Mouse (Mus musculus) lung, postnatal 0 days (tissue): ENCODE measurements around the gene Lrrc4c.

ENCODE experiments used
- CTCF ChIP-seq: IDR thresholded peaks from 2 replicates; pipeline ENCODE4 v1.5.1; 2016; ENCODE audit warnings: antibody characterized with exemption, mild to moderate bottlenecking
- EP300 ChIP-seq: IDR thresholded peaks from 2 replicates; pipeline ENCODE4 v1.6.1; 2016; ENCODE audit warnings: antibody characterized with exemption, mild to moderate bottlenecking, control low read depth

DNA sequence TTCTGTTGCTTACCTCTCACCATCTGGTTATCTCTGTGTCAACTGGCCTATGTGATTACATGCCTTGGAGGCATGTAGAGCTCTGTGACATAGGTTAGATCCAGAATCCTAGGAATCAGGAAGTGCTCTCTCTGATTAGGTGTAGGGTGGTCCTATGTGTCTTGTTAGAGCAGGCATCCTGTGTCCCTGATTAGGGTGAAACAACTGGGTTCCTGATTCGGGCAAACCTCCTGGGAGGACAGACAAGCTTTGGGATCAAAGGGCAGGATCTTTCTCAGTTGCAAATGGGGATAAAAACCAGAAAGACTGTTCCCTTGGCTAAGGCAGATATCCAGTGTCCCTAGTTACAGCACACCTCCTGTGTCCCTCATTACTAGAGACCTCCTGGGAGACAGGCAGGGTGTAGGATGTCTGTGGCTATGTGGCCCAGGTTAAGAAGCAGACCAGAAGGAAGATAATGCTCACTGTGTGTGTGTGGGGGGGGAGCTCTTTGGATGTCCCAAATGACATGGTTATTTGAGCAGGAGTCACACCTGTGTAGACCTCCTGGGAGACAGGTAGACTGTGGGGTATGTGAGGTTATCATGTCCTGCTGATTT, 1014.2 kb downstream of the Lrrc4c start:
- TF ChIP-seq CTCF = no peak
- TF ChIP-seq EP300 = no peak
